Mouse (Mus musculus) urinary bladder, postnatal 25 days (tissue): ENCODE results near the gene Myl4.

Experiments
- DNase-seq: peaks from one replicate; pipeline ENCODE4 v3.0.0; 2022; ENCODE audit warnings: low spot score

Myl4 gene

GRCm38 (mm10) chr11:104607491-104608245 is 57.2 kb downstream of the Myl4 start, which contains the start of gene Itgb3:
TSS of gene Itgb3 (plus strand) at chr11:104608000.
- DNase-seq, result peak; percentile 62

- DNase-seq, result no peak
Observed at GRCm38 (mm10) chr11:104608249-104608920, 57.9 kb downstream of the Myl4 start.

- no peak for DNase-seq
Observed at GRCm38 (mm10) chr11:104609033-104609684, 58.7 kb downstream of the Myl4 start.

- DNase-seq, result no peak
Observed at GRCm38 (mm10) chr11:104609733-104610132, 59.3 kb downstream of the Myl4 start.

GRCm38 (mm10) chr11:104611579-104612151 is 61.2 kb downstream of the Myl4 start:
- DNase-seq, result no peak

GRCm38 (mm10) chr11:104613551-104613950 is 63.1 kb downstream of the Myl4 start:
- no peak for DNase-seq

GRCm38 (mm10) chr11:104614130-104614529 is 63.7 kb downstream of the Myl4 start:
- no peak for DNase-seq

GRCm38 (mm10) chr11:104616182-104616581 is 65.7 kb downstream of the Myl4 start:
- no peak for DNase-seq

GRCm38 (mm10) chr11:104618638-104619076 is 68.2 kb downstream of the Myl4 start:
- no peak for DNase-seq

GRCm38 (mm10) chr11:104619084-104620022 is 68.9 kb downstream of the Myl4 start:
- DNase-seq, result no peak

- no peak for DNase-seq
Observed at GRCm38 (mm10) chr11:104622040-104622962, 71.8 kb downstream of the Myl4 start.

GRCm38 (mm10) chr11:104624791-104625391 is 74.4 kb downstream of the Myl4 start:
- DNase-seq, result no peak

- DNase-seq, result peak; percentile 30
Observed at GRCm38 (mm10) chr11:104625453-104626402, 75.3 kb downstream of the Myl4 start.

GRCm38 (mm10) chr11:104626635-104627034 is 76.2 kb downstream of the Myl4 start:
- no peak for DNase-seq

- no peak for DNase-seq
Observed at GRCm38 (mm10) chr11:104627616-104628301, 77.3 kb downstream of the Myl4 start.

GRCm38 (mm10) chr11:104628566-104628965 is 78.1 kb downstream of the Myl4 start:
- no peak for DNase-seq

- no peak for DNase-seq
Observed at GRCm38 (mm10) chr11:104630185-104630835, 79.8 kb downstream of the Myl4 start.
